Mouse (Mus musculus): ENCODE measurements around the gene Slc39a11. TPM values are rescaled to one million over a fixed set of nuclear protein-coding genes. Genes with fewer than 3 reads are reported as not detected.
"Not testable (repeated sequence)": the region's sequence is repeated elsewhere in the genome, so short reads cannot be mapped to it uniquely, and the experiment has no call there.

Gene Slc39a11
- polyA plus RNA-seq, 1 experiment: 6.5 TPM

GRCm38 (mm10) chr11:113610266-113610665 lies 39.6 kb downstream of the Slc39a11 start:
- H3K4me3 ChIP-seq (ENCODE audit: insufficient read depth, low read depth, low read length): no peak overlapping the region
- no peak overlapping the region for H3K27ac ChIP-seq (replicated peaks; ENCODE audit: low read depth, low read length)
- H3K4me1 ChIP-seq (ENCODE audit: control insufficient read depth, insufficient read depth, insufficient read length, low read length): no peaks in the 10 kb centered on the region

- Histone ChIP-seq H3K27ac (replicated peaks; ENCODE audit: low read depth, low read length) (no peak overlapping the region), H3K4me3 (ENCODE audit: insufficient read depth, low read depth, low read length) (no peak overlapping the region), H3K4me1 (ENCODE audit: control insufficient read depth, insufficient read depth, insufficient read length, low read length) (no peaks in the 10 kb centered on the region)
Measured at GRCm38 (mm10) chr11:113609581-113609980, 40.3 kb downstream of the Slc39a11 start.

DNA sequence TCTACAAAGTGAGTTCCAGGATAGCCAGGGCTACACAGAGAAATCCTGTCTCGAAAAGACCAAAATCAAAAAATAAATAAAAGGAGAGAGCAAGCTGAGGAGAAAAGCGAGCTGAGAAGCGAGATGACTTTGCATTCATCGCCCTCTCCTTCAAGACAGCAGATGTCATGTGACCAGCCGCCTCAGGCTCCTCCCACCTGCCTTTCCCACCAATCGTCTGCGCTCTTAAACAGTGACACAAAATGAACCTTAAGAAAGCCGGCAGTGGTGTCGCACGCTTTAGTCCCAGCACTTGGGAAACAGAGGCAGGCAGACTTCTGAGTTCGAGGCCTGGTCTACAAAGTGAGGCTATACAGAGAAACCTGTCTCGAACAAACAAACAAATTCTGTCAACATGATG lies 42.3 kb downstream of the Slc39a11 start:
- H3K4me1 ChIP-seq (ENCODE audit: control insufficient read depth, insufficient read depth, insufficient read length, low read length): no peaks in the 10 kb centered on the region

DNA sequence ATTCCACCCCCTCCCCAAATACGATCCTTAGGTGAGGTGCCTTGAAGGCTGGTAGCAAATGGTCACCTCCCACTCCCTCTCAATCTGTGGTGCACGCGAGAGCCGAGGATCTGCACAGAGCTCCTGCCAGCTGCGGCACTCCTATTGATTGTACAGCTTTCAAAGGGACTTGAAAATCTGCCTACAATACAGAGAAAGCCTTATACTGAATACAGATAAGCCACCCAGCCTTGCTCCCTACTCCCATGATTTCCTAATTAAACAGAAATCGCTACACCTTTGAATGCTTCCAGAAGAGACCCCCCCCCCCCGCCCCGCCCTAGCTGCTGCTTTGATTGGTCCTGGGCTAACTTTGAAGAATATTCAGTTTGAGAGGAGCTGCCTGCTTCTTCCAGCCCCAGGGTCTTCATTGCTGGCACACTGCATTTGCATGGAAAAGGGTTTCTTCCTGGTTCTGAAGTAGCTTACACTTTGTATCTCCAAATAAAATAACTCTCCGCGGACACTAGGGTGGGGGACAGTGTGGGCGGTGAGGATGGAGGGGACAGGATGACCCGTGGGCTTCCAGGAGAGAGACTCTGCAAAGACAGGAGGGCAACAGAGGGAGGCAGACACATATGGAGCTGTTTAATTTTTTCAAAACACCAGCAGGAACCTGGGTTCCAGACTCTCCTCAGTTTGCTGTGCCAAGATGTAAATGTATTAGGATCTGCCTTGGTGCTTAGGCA lies 48.1 kb downstream of the Slc39a11 start:
- Histone ChIP-seq H3K4me1 (ENCODE audit: control insufficient read depth, insufficient read depth, insufficient read length, low read length) (no peaks in the 10 kb centered on the region), H3K27ac (replicated peaks; ENCODE audit: low read depth, low read length) (no peak overlapping the region), H3K4me3 (ENCODE audit: insufficient read depth, low read depth, low read length) (no peak overlapping the region)

More for the DNA sequence above, 42.3 kb downstream of the Slc39a11 start:
- H3K4me3 ChIP-seq (ENCODE audit: insufficient read depth, low read depth, low read length): no peak overlapping the region
- no peak overlapping the region for H3K27ac ChIP-seq (replicated peaks; ENCODE audit: low read depth, low read length)

GRCm38 (mm10) chr11:113600526-113601245 lies 49.2 kb downstream of the Slc39a11 start:
- Histone ChIP-seq H3K4me3 (ENCODE audit: insufficient read depth, low read depth, low read length) (no peak overlapping the region), H3K4me1 (ENCODE audit: control insufficient read depth, insufficient read depth, insufficient read length, low read length) (no peaks in the 10 kb centered on the region), H3K27ac (replicated peaks; ENCODE audit: low read depth, low read length) (no peak overlapping the region)

DNA sequence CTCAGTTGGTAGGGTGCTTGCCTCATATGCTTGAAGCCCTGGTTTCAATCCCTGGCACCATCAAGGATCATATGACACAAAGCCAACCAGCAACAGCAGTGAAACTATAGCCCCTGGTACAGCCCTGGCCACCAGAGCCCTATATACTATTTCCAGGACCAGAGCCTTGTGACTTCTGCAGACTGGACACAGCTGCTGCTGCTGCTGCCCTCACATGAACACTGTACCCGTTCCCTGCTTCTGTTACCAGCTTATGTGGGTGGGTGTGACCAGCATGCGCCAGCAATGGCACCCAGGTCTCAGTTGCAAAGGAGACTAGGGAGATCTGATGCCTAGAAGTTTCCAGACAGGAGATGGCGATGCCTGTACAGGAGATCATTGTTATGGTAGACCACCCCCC lies 52.2 kb downstream of the Slc39a11 start:
- no peaks in the 10 kb centered on the region for H3K4me1 ChIP-seq (ENCODE audit: control insufficient read depth, insufficient read depth, insufficient read length, low read length)
- no peak overlapping the region for H3K4me3 ChIP-seq (ENCODE audit: insufficient read depth, low read depth, low read length)
- no peak overlapping the region for H3K27ac ChIP-seq (replicated peaks; ENCODE audit: low read depth, low read length)

GRCm38 (mm10) chr11:113595144-113595543 lies 54.7 kb downstream of the Slc39a11 start:
- no peaks in the 10 kb centered on the region for H3K4me1 ChIP-seq (ENCODE audit: control insufficient read depth, insufficient read depth, insufficient read length, low read length)
- H3K27ac ChIP-seq (replicated peaks; ENCODE audit: low read depth, low read length): no peak overlapping the region
- no peak overlapping the region for H3K4me3 ChIP-seq (ENCODE audit: insufficient read depth, low read depth, low read length)

DNA sequence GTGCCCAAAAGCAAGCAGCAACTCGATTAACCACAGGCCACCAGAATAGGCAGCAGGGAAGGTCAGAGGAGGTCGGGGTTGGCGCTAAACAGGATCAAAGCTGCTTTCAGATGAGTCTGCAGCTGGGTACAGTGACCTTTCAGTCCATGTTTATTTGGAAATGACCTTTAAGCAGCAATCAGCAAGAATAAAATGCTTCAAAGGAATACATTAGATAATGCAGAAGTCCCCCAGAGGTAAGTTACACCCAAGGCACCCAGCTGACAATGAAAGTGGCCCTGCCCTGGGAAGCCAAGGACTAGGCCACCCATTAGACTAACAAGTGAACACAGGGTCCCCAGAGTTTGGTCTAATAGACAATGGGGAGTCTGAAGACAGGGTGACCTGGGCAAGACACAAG lies 60.9 kb downstream of the Slc39a11 start:
- no peak overlapping the region for H3K27ac ChIP-seq (replicated peaks; ENCODE audit: low read depth, low read length)
- H3K4me3 ChIP-seq (ENCODE audit: insufficient read depth, low read depth, low read length): no peak overlapping the region
- H3K4me1 ChIP-seq (ENCODE audit: control insufficient read depth, insufficient read depth, insufficient read length, low read length): no peaks in the 10 kb centered on the region

GRCm38 (mm10) chr11:113586423-113586822 lies 63.5 kb downstream of the Slc39a11 start:
- Histone ChIP-seq H3K4me1 (ENCODE audit: control insufficient read depth, insufficient read depth, insufficient read length, low read length) (no peaks in the 10 kb centered on the region), H3K27ac (replicated peaks; ENCODE audit: low read depth, low read length) (no peak overlapping the region)

DNA sequence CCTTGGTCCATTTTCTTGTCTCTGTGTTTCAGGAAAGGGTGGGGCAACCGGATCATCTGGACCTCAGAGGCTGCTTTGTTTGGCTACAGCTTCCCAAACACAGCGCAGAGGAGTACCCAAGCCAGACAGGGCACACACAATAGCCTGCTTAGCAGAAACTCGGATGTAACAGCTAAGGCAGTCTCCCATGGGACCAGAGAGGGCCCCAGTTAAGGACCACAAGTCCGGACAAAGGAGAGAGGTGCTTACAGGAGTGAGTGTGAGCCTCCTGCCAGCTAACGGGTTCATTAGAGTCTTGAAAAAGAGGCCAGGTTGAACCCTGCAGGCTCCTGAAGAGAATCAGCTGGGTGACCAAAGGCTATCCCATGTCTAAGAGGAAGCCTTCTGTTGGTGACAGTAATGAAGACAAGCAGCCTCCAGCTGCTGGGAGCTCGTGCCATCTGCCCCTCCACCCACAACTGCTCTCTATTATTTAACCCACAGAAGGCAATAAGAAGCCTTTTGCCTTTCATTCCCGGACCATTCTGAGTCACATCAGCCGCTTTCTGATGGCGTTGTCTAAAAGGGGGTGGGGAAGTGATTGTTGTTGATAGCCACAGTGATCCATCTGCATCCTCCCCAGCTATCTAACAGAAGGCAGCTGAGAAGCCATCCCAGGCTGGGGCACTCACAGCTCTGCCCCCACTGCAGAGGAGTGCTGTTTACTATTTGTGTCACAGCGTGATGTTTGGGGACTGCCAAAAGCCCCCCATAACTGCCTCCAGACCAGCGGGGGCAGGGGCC lies 65.8 kb downstream of the Slc39a11 start:
- Histone ChIP-seq H3K27ac (replicated peaks; ENCODE audit: low read depth, low read length) (no peak overlapping the region), H3K4me3 (ENCODE audit: insufficient read depth, low read depth, low read length) (no peak overlapping the region), H3K4me1 (ENCODE audit: control insufficient read depth, insufficient read depth, insufficient read length, low read length) (no peaks in the 10 kb centered on the region; the same call in 1 of the 2 replicates)

More at GRCm38 (mm10) chr11:113586423-113586822, 63.5 kb downstream of the Slc39a11 start:
- no peak overlapping the region for H3K4me3 ChIP-seq (ENCODE audit: insufficient read depth, low read depth, low read length)

- H3K27ac ChIP-seq (replicated peaks; ENCODE audit: low read depth, low read length): no peak overlapping the region
Measured at GRCm38 (mm10) chr11:113577221-113577620, 72.7 kb downstream of the Slc39a11 start.

DNA sequence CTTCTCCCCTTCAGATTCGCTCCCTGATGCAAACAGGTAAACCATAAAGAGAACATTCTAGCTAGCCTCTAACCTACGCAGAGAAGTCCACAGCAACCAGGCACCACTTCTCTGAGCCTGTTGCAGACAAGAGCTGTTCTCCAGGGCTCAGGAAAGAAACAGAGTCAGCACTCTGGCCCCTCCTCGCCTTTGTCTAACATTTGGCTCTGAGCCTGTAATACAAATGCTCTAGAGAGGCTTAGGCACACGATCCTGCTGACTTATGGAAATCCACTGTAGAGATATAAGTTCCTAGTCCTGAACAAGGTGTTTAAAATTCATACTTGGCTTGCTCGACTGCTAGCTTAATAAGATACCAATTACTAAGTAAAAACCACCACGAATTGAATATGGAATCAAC lies 77.2 kb downstream of the Slc39a11 start:
- no peaks in the 10 kb centered on the region for H3K4me1 ChIP-seq (ENCODE audit: control insufficient read depth, insufficient read depth, insufficient read length, low read length)
- H3K4me3 ChIP-seq (ENCODE audit: insufficient read depth, low read depth, low read length): no peak overlapping the region
- no peak overlapping the region for H3K27ac ChIP-seq (replicated peaks; ENCODE audit: low read depth, low read length)

More at GRCm38 (mm10) chr11:113577221-113577620, 72.7 kb downstream of the Slc39a11 start:
- Histone ChIP-seq H3K4me1 (ENCODE audit: control insufficient read depth, insufficient read depth, insufficient read length, low read length) (no peaks in the 10 kb centered on the region; the same call in 1 of the 2 replicates), H3K4me3 (ENCODE audit: insufficient read depth, low read depth, low read length) (no peak overlapping the region)

DNA sequence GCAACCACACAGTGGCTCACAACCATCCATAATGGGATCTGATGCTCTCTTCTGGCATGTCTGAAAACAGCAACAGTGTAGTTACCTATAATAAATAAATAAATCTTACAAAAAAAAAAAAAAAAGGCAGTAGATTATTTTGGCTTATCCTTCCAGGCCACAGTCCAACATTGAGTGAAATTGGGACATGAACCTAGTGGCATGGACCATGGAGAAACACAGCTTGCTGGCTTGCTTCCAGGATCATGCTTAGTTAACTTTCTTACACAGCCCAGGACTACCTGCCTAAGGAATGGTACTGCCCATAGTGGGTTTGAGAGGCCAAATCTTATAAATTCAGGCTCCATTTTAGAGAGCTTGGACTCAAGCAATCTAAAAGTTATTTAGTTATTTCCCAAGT lies 78.3 kb downstream of the Slc39a11 start:
- no peak overlapping the region for H3K4me3 ChIP-seq (ENCODE audit: insufficient read depth, low read depth, low read length)
- no peaks in the 10 kb centered on the region for H3K4me1 ChIP-seq (ENCODE audit: control insufficient read depth, insufficient read depth, insufficient read length, low read length)
- H3K27ac ChIP-seq (replicated peaks; ENCODE audit: low read depth, low read length): no peak overlapping the region

- Histone ChIP-seq H3K4me1 (ENCODE audit: control insufficient read depth, insufficient read depth, insufficient read length, low read length) (no peaks in the 10 kb centered on the region), H3K4me3 (ENCODE audit: insufficient read depth, low read depth, low read length) (no peak overlapping the region), H3K27ac (replicated peaks; ENCODE audit: low read depth, low read length) (no peak overlapping the region)
Measured at GRCm38 (mm10) chr11:113568999-113569398, 80.9 kb downstream of the Slc39a11 start.

DNA sequence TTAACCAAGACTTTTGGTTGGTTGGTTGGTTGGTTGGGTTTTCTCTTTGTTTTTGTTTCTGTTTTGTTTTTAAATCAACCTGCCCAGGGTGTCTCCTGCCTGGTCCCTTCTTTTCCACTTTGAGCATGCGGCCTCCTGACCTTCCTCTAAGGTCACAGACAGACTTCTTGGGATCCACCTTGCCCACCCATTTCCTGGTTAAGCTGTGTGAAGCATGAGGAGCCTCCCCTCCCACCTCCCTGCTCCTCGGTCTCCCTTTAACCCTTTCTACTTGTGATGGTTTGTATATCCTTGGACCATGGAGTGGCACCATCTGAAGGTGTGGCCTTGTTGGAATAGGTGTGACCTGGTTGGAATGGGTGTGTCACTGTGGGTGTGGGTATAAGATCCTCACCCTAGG lies 82.0 kb downstream of the Slc39a11 start:
- not testable (repeated sequence) for H3K27ac ChIP-seq (replicated peaks; ENCODE audit: low read depth, low read length); H3K4me1 ChIP-seq (ENCODE audit: control insufficient read depth, insufficient read depth, insufficient read length, low read length); H3K4me3 ChIP-seq (ENCODE audit: insufficient read depth, low read depth, low read length)

Measured in brown adipose tissue, adult 24 weeks (tissue).